Mouse (Mus musculus): Measurements from ENCODE around the gene Mab21l3. TPM values are rescaled to one million over a fixed set of nuclear protein-coding genes. Genes with fewer than 3 reads are reported as not detected.

Gene Mab21l3
- total and polyA plus RNA-seq, 3 experiments: 0.05 TPM; not detected in 2

DNA sequence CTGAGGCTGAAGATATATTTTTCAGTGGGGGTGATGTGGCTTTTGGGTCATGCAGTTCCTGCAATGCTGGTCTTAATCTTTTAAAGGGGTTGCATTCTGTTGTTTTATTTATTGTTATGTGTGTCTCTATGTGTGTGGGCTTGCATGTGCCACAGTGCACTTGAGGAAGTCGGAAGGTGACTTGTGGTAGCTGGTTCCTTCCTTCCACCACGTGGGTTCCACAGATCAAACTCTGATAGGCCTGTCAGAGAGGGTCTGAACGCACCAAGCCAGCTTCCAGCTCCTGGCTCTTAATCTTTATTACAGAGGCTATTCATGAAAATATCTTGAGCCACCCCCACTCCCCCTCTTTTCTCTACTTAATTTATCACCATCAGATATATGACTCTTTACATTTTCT, 35.1 kb upstream of the Mab21l3 start:
- H3K4me3 ChIP-seq (ENCODE audit: low read depth, low read length): no peak overlapping the region
- no peak for ATAC-seq (ENCODE audit: extremely low read depth, insufficient number of reproducible peaks, low FRiP score, poor library complexity, severe bottlenecking)
- no peaks in the 10 kb centered on the region for H3K9me3 ChIP-seq (replicated peaks)
- no peaks in the 10 kb centered on the region for H3K4me1 ChIP-seq (ENCODE audit: insufficient read depth, low read depth, low read length)
- TF ChIP-seq GATA2 (IDR thresholded peaks at IDR 0.05; ENCODE audit: borderline replicate concordance, low read depth, low read length): no peak
- no peak for TF ChIP-seq GATA1 (IDR thresholded peaks at IDR 0.05; ENCODE audit: borderline replicate concordance, low read length)
- no peak for TF ChIP-seq TAL1 (conservative IDR thresholded peaks at IDR 0.05; ENCODE audit: low read depth, low read length)
- no peak for TF ChIP-seq POLR2AphosphoS5 (IDR thresholded peaks at IDR 0.05; ENCODE audit: insufficient replicate concordance, low read depth, low read length)
- no peak for TF ChIP-seq CTCF (IDR thresholded peaks at IDR 0.05; ENCODE audit: low read depth, low read length)
- 0 out of 2 replicates have a peak, but pooled peaks cover 2% of the 10 kb centered on the region for H3K27me3 ChIP-seq (ENCODE audit: insufficient read depth, low read length)
- DNase-seq (ENCODE audit: low spot score): no peak
- H3K36me3 ChIP-seq (replicated peaks): no peaks in the 10 kb centered on the region

DNA sequence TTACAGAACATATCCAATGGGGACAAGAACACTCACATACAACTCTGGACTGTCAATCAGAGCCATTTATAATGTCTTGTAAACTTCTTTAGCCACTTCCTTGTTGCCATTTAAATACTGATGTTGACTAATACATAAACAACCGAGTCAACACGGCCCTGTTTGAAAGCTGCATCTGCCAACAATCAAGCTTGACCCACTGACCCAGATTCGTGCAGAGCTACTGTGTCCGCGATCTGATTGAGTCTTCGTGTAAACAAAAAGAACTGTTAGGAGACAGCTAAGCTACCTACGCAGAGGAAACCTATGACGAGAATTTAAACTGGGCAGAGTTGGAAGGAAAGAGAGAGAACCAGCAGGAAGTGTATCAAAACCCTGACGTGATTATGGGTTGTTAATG, 33.0 kb upstream of the Mab21l3 start:
- Histone ChIP-seq H3K27me3 (ENCODE audit: insufficient read depth, low read length) (peaks cover 3% of the 10 kb centered on the region; the same call in 1 of the 2 replicates), H3K9me3 (replicated peaks) (no peaks in the 10 kb centered on the region), H3K36me3 (replicated peaks) (no peaks in the 10 kb centered on the region), H3K4me1 (ENCODE audit: insufficient read depth, low read depth, low read length) (no peaks in the 10 kb centered on the region), H3K4me3 (ENCODE audit: low read depth, low read length) (no peak overlapping the region)
- DNase-seq (ENCODE audit: low spot score): no peak
- ATAC-seq (ENCODE audit: extremely low read depth, insufficient number of reproducible peaks, low FRiP score, poor library complexity, severe bottlenecking): no peak
- TF ChIP-seq GATA1 (IDR thresholded peaks at IDR 0.05; ENCODE audit: borderline replicate concordance, low read length) (no peak), CTCF (IDR thresholded peaks at IDR 0.05; ENCODE audit: low read depth, low read length) (no peak), TAL1 (conservative IDR thresholded peaks at IDR 0.05; ENCODE audit: low read depth, low read length) (no peak), POLR2AphosphoS5 (IDR thresholded peaks at IDR 0.05; ENCODE audit: insufficient replicate concordance, low read depth, low read length) (no peak), GATA2 (IDR thresholded peaks at IDR 0.05; ENCODE audit: borderline replicate concordance, low read depth, low read length) (no peak)

DNA sequence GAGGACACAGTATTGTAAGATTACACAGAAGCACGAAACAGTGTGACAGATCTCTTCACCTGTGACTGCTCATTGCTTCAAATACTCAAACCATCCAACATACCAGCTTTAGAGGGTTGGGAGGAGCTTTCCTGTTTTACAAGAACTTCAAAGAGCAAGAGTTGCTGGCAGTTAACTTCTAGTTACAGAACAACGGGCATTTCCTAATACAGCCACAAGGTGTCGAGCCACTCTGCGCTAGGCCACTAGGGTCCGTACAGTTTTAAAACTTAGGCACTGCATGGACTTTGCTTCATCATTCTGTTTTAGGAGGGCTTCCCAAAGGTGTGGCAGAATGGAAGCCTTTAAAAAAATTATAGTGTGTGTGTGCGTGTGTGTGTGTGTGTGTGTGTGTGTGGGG, 32.1 kb upstream of the Mab21l3 start:
- TF ChIP-seq TAL1 (conservative IDR thresholded peaks at IDR 0.05; ENCODE audit: low read depth, low read length) (no peak), POLR2AphosphoS5 (IDR thresholded peaks at IDR 0.05; ENCODE audit: insufficient replicate concordance, low read depth, low read length) (no peak), GATA2 (IDR thresholded peaks at IDR 0.05; ENCODE audit: borderline replicate concordance, low read depth, low read length) (no peak), GATA1 (IDR thresholded peaks at IDR 0.05; ENCODE audit: borderline replicate concordance, low read length) (no peak), CTCF (IDR thresholded peaks at IDR 0.05; ENCODE audit: low read depth, low read length) (no peak)
- DNase-seq (ENCODE audit: low spot score): no peak
- no peak for ATAC-seq (ENCODE audit: extremely low read depth, insufficient number of reproducible peaks, low FRiP score, poor library complexity, severe bottlenecking)
- H3K9me3 ChIP-seq (replicated peaks): no peaks in the 10 kb centered on the region
- H3K36me3 ChIP-seq (replicated peaks): no peaks in the 10 kb centered on the region
- H3K4me1 ChIP-seq (ENCODE audit: insufficient read depth, low read depth, low read length): no peaks in the 10 kb centered on the region
- no peak overlapping the region for H3K4me3 ChIP-seq (ENCODE audit: low read depth, low read length)
- peaks cover 5% of the 10 kb centered on the region; the same call in 1 of the 2 replicates for H3K27me3 ChIP-seq (ENCODE audit: insufficient read depth, low read length)

DNA sequence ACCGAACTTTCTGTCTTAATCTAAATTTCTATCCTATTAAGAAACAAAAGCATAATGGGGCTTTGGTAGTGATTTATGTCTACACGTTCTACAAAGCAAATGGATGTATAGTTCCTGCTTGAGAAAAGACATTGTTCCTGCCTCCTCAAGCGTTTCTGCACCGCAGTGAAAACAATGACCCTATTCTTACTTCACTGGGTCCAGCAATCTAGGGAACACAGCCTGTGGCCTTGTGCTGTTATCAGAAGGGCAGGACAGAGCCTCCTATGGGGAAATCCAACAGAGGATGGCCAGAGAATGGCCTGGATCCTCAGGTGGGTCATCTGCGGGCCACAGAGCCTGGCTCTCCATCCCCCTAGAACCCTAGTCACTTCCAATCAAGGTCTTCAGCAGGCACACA, 29.4 kb upstream of the Mab21l3 start:
- TF ChIP-seq TAL1 (conservative IDR thresholded peaks at IDR 0.05; ENCODE audit: low read depth, low read length) (no peak), POLR2AphosphoS5 (IDR thresholded peaks at IDR 0.05; ENCODE audit: insufficient replicate concordance, low read depth, low read length) (no peak), GATA2 (IDR thresholded peaks at IDR 0.05; ENCODE audit: borderline replicate concordance, low read depth, low read length) (no peak), CTCF (IDR thresholded peaks at IDR 0.05; ENCODE audit: low read depth, low read length) (no peak), GATA1 (IDR thresholded peaks at IDR 0.05; ENCODE audit: borderline replicate concordance, low read length) (no peak)
- DNase-seq (ENCODE audit: low spot score) (no peak), ATAC-seq (ENCODE audit: extremely low read depth, insufficient number of reproducible peaks, low FRiP score, poor library complexity, severe bottlenecking) (no peak)
- H3K27me3 ChIP-seq (ENCODE audit: insufficient read depth, low read length): peaks cover 5% of the 10 kb centered on the region; the same call in 1 of the 2 replicates
- H3K9me3 ChIP-seq (replicated peaks): no peaks in the 10 kb centered on the region
- no peak overlapping the region for H3K4me3 ChIP-seq (ENCODE audit: low read depth, low read length)
- no peaks in the 10 kb centered on the region for H3K36me3 ChIP-seq (replicated peaks)
- no peaks in the 10 kb centered on the region for H3K4me1 ChIP-seq (ENCODE audit: insufficient read depth, low read depth, low read length)

DNA sequence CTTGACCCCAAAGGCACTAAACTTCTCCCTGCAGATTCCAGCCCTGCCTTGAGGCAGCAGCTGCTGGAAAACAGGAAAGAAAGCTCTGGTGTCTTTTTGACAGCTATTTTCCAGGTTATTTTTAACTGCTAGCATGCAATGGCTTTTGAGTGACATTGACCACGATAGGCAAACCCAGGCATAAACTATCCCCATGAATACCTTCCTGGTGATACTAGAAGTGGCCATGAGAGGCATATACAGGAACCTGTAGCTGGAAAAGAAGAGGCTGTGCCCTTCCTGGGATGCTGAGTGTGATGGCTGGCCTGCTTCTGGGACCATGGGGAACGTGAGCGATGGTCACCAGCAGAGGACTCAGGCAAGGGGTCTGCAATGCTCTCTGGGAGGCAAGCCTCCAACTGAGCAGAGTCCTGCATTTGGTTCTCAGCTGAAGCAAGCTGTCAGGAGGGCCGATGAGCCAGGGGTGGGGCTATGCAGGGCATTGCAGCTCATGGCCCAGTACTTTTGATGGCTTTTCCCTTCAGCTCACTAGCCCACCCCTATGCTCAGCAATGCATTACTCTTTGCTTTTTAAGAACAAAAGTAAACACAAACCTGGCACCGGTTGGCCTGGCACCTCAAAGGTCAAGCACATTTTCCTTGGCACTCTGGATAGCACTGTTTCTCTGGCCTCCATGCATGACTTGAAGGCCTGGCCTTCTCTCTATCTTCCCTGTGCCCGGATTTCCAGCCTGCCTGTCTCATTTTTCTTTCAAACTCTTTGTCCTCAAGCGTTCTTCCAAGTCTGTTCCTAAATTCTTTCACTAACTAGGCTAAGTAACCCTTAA, 27.9 kb upstream of the Mab21l3 start:
- no peak for ATAC-seq (ENCODE audit: extremely low read depth, insufficient number of reproducible peaks, low FRiP score, poor library complexity, severe bottlenecking)
- Histone ChIP-seq H3K27me3 (ENCODE audit: insufficient read depth, low read length) (peaks cover 5% of the 10 kb centered on the region; the same call in 1 of the 2 replicates), H3K4me1 (ENCODE audit: insufficient read depth, low read depth, low read length) (no peaks in the 10 kb centered on the region), H3K36me3 (replicated peaks) (no peaks in the 10 kb centered on the region), H3K4me3 (ENCODE audit: low read depth, low read length) (no peak overlapping the region), H3K9me3 (replicated peaks) (no peaks in the 10 kb centered on the region)
- TF ChIP-seq GATA2 (IDR thresholded peaks at IDR 0.05; ENCODE audit: borderline replicate concordance, low read depth, low read length) (no peak), POLR2AphosphoS5 (IDR thresholded peaks at IDR 0.05; ENCODE audit: insufficient replicate concordance, low read depth, low read length) (no peak), CTCF (IDR thresholded peaks at IDR 0.05; ENCODE audit: low read depth, low read length) (no peak), TAL1 (conservative IDR thresholded peaks at IDR 0.05; ENCODE audit: low read depth, low read length) (no peak), GATA1 (IDR thresholded peaks at IDR 0.05; ENCODE audit: borderline replicate concordance, low read length) (no peak)
- no peak for DNase-seq (ENCODE audit: low spot score)

DNA sequence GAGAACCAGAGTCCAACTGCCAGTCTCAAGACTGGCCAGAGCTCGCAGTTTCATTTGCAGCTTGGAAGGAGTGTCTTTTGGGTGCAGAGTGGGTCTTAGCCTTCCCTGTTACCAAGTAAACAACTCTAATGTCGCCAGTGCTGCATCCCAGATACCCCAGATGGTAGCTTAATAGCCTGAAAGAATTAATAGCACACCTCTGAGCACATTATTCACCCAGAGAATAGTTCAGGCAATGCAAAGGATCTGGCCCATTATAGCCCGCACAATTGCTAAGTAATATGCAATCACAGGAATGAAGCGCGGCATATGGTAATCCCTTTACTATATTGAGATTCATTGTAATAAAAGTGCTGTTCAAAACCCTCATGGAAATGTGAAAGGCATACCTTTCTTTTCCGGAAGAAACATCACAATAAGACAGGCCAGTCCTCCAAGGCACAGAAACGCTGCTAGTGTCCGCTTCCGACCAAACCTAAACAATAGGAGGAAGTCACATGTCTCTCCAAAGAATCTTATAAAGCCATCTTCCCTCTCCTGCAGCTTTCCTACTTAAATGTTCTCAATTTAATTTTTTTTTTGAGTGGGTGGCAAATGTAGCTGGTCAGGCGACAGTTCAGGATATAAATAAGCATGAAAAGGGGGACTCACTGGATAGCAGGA, 26.6 kb upstream of the Mab21l3 start:
- TF ChIP-seq CTCF (IDR thresholded peaks at IDR 0.05; ENCODE audit: low read depth, low read length): no peak
- TF ChIP-seq TAL1 (conservative IDR thresholded peaks at IDR 0.05; ENCODE audit: low read depth, low read length): no peak
- no peak for TF ChIP-seq POLR2AphosphoS5 (IDR thresholded peaks at IDR 0.05; ENCODE audit: insufficient replicate concordance, low read depth, low read length)
- TF ChIP-seq GATA2 (IDR thresholded peaks at IDR 0.05; ENCODE audit: borderline replicate concordance, low read depth, low read length): no peak
- TF ChIP-seq GATA1 (IDR thresholded peaks at IDR 0.05; ENCODE audit: borderline replicate concordance, low read length): no peak
- Histone ChIP-seq H3K36me3 (replicated peaks) (no peaks in the 10 kb centered on the region), H3K4me3 (ENCODE audit: low read depth, low read length) (no peak overlapping the region), H3K4me1 (ENCODE audit: insufficient read depth, low read depth, low read length) (no peaks in the 10 kb centered on the region), H3K9me3 (replicated peaks) (no peaks in the 10 kb centered on the region), H3K27me3 (ENCODE audit: insufficient read depth, low read length) (peaks cover 5% of the 10 kb centered on the region; the same call in 1 of the 2 replicates)
- DNase-seq (ENCODE audit: low spot score) (no peak), ATAC-seq (ENCODE audit: extremely low read depth, insufficient number of reproducible peaks, low FRiP score, poor library complexity, severe bottlenecking) (no peak)

Data from G1E (cell line).